Mouse (Mus musculus) adipocyte (in vitro differentiated cells): Measurements from ENCODE around the gene Iqsec3.

Experiments
- DNase-seq: peaks from one replicate; pipeline ENCODE4 v3.0.0-alpha.2; 2016; ENCODE audit warnings: low spot score

The Iqsec3 gene

GRCm38 (mm10) chr6:121366537-121366936 is 106.9 kb downstream of the Iqsec3 start:
- DNase-seq: peak; percentile 53

GRCm38 (mm10) chr6:121363956-121364355 is 109.5 kb downstream of the Iqsec3 start:
- DNase-seq: no peak

GRCm38 (mm10) chr6:121363061-121363460 is 110.4 kb downstream of the Iqsec3 start:
- DNase-seq: no peak

GRCm38 (mm10) chr6:121357232-121357631 is 116.2 kb downstream of the Iqsec3 start:
- DNase-seq: no peak

GRCm38 (mm10) chr6:121356041-121356440 is 117.4 kb downstream of the Iqsec3 start:
- DNase-seq: no peak

GRCm38 (mm10) chr6:121352276-121352675 is 121.2 kb downstream of the Iqsec3 start:
- no peak for DNase-seq

GRCm38 (mm10) chr6:121346428-121346827 is 127.0 kb downstream of the Iqsec3 start:
- DNase-seq: peak; percentile 21

GRCm38 (mm10) chr6:121344329-121344728 is 129.1 kb downstream of the Iqsec3 start:
- DNase-seq: no peak

GRCm38 (mm10) chr6:121343771-121344123 is 129.7 kb downstream of the Iqsec3 start:
- DNase-seq: no peak

GRCm38 (mm10) chr6:121343026-121343770 is 130.3 kb downstream of the Iqsec3 start, which contains the start of gene Slc6a12:
Slc6a12 (plus strand) TSS chr6:121343076.
- DNase-seq: no peak

- DNase-seq: no peak
Observed at GRCm38 (mm10) chr6:121341650-121342049, 131.8 kb downstream of the Iqsec3 start.

- DNase-seq: peak; percentile 14
Observed at GRCm38 (mm10) chr6:121338519-121338896, 135.0 kb downstream of the Iqsec3 start.

GRCm38 (mm10) chr6:121337770-121338518 is 135.5 kb downstream of the Iqsec3 start:
- peak; percentile 72 for DNase-seq

- no peak for DNase-seq
Observed at GRCm38 (mm10) chr6:121337229-121337628, 136.2 kb downstream of the Iqsec3 start.

- no peak for DNase-seq
Observed at GRCm38 (mm10) chr6:121336558-121336957, 136.9 kb downstream of the Iqsec3 start.

- DNase-seq: no peak
Observed at GRCm38 (mm10) chr6:121335841-121336240, 137.6 kb downstream of the Iqsec3 start.

GRCm38 (mm10) chr6:121329848-121330508 is 143.5 kb downstream of the Iqsec3 start:
- no peak for DNase-seq

- DNase-seq: no peak
Observed at GRCm38 (mm10) chr6:121328417-121328884, 145.0 kb downstream of the Iqsec3 start.

- DNase-seq: no peak
Observed at GRCm38 (mm10) chr6:121326486-121327069, 146.9 kb downstream of the Iqsec3 start.

GRCm38 (mm10) chr6:121325740-121326139 is 147.7 kb downstream of the Iqsec3 start:
- no peak for DNase-seq

GRCm38 (mm10) chr6:121325298-121325697 is 148.2 kb downstream of the Iqsec3 start:
- DNase-seq: no peak
